Mouse (Mus musculus): ENCODE measurements around the gene Dlx3.
A peak's percentile ranks its signal among the peaks of the same experiment; 100 is the strongest.

DNA sequence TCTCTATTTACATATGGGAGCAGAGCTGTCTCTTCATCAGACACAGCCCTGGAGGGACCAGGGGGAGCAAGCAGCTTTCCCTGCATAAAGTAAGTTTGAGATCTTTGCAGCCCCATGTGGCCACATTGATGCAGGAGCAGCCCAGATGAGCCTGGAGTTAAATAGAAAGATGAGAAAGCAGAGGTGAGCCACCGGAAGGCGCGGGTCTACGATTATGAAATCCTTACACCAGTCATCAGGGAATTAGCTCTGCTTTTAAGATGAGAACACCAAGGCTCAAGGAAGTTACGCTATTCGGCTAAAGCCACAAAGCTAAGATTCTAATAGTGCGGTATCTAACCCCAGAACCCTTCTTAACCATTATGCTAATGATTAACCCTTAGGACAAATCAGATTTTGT is 42.0 kb upstream of the Dlx3 start:
- no peak for TF ChIP-seq CTCF (IDR thresholded peaks at IDR 0.05; ENCODE audit: control insufficient read depth, insufficient read depth, insufficient read length)
- no peak for TF ChIP-seq MAX (IDR thresholded peaks at IDR 0.05)
- no peak for TF ChIP-seq USF1 (IDR thresholded peaks at IDR 0.05; ENCODE audit: low read depth)
- peak; percentile 68 for TF ChIP-seq CEBPB (IDR thresholded peaks at IDR 0.05; ENCODE audit: low read depth)
- no peak for TF ChIP-seq MYOD1 (IDR thresholded peaks at IDR 0.05; ENCODE audit: control insufficient read depth, insufficient read length, low read depth)

Data from C2C12 (cell line).